Mouse (Mus musculus) kidney, adult 18-20 months (tissue): ENCODE results near the gene Slc7a5.

Experiments used
- DNase-seq: peaks from one replicate; pipeline ENCODE4 v3.0.0; 2021

Gene Slc7a5

GRCm38 (mm10) chr8:121935341-121936294 is 28.1 kb upstream of the Slc7a5 start:
- no peak for DNase-seq

GRCm38 (mm10) chr8:121934923-121935322 is 27.4 kb upstream of the Slc7a5 start:
- DNase-seq, result no peak

DNA sequence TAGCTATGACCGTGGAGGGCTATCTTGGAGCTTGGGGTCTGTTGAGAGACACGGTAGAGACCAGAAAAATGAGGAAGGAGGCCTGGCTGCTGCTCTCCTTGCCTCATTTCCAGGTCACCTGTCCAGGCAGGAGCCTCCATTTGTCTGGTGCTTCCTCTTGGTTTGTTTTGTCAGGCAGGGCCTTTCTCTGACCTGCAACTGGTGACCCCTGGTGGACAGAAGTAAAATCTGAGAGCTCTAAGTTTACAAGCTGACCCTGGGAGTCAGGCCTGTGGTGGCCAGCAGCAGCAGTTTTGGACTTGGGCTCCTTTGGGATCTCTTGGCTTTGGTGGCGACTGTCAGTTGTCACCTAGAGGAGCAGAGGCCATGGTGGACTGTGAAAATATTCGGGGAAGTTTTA is 27.0 kb upstream of the Slc7a5 start:
- peak; percentile 40 for DNase-seq

DNA sequence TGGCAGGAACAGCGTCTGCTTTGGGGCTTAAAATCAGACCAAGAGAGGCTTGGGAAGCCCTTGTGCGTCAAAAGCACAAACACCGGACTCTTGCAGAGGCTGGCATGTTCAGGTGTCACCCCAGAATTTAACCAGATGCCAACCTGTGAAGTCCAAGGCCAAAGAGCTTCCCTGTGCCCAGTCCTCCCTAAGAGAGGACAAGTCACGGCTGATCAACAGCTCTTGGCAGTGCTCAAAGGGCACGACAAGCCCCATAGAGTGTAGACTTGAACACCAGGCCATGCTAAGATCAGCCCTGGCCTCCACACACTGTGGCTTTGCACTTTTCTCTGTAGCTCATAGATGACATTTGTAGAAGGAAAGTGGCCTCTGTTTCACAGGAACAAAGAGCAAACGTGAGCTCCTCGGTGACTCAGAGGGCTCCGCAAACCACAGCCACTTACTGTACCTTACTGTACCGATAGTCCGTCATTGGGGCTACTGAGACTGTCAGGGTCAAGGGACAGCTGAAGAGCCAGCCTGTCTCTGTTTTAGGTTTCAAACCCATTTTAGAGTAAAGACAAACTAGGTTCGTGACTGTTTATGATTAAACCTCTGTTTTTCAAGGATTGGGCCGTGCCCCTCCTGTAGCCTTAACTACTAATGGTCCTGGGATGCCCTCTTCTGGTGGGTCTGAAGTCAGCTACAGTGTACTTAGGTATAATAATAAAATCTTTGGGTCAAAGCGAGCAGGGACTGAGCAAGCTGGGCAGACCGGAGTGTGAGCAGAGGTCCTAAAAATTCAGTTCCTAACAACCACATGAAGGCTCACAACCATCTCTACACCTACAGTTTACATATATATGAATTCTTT is 25.4 kb upstream of the Slc7a5 start:
- no peak for DNase-seq

- no peak for DNase-seq
These were observed 24.7 kb upstream of the Slc7a5 start for GRCm38 (mm10) chr8:121932026-121932667.

- no peak for DNase-seq
These were observed 24.1 kb upstream of the Slc7a5 start for GRCm38 (mm10) chr8:121931571-121931970.

- DNase-seq, result no peak
These were observed 22.6 kb upstream of the Slc7a5 start for GRCm38 (mm10) chr8:121930047-121930446.

DNA sequence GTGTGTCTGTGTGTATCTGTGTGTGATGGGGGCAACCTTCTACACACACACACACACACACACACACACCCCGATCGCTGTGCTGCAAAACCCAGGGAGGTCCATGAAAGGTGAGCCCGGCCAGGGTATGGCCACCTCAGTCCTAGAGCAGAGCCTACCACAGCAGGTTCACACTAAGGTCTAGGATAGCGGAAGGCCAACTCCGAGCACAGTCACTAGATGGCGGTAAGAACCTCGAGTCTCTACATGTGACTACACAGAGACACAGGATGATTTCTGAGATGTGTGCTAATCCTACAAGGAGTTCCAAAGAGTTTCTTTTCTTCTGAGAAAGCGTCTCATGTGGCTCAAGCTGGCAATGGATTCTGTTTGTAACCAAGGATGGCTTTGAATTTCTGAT is 19.8 kb upstream of the Slc7a5 start:
- peak; percentile 60 for DNase-seq

DNA sequence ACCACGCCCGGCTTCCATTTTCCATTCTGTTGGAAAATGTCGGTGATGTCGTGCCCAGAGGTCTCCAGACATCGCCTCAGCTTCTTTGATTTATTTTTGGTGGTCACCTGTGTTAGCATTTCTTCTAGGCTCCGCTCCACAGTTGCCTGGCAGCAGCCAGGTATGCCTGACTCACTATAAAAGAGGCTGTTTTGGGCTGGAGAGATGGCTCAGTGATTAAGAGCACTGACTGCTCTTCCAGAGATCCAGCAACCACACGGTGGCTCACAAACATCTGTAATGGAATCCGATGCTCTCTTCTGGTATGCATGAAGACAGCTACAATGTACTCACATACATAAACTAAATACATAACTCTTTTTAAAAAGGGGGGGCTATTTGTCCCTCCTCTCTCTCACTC is 18.8 kb upstream of the Slc7a5 start:
- DNase-seq, result no peak

- peak; percentile 81 for DNase-seq
These were observed 18.1 kb upstream of the Slc7a5 start for GRCm38 (mm10) chr8:121925624-121926023.

DNA sequence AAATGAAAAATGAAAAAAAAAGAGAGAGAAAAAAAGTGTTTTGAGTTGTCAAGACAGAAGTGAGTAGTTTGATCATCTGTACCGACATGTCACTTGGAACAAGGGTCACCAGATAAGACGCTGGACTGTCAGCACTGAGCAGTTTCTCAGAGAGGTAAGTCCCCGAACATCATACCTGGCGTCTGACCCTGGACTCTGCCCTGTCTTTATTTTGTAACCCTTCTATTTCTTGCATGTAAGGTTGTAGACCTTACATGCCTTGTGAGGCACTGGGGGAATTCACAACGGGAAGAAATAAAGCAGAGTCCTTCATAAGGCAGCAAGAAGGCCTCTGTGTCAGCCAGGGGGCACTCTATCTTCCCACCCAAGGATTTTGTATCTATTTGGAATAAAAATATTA is 17.2 kb upstream of the Slc7a5 start:
- no peak for DNase-seq

DNA sequence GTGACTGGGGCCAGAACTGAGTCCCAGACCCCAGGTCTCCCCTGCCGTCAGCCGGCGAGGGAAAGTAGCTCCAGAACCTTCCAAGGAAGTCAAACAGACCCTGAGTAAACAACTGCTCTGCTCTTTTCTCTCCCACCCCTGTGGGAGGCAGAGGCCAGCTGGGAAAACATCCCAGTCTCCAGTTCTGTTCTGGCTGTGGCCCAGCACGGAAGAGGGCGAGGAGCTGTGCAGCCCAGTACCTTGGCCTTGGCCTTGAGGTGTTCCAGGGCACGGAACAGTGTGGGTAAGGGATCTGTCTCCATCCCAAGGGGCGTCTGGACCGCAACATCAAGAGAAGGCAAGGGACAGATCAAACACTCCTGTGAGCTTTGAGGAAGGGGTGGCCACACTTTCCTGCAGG is 14.6 kb upstream of the Slc7a5 start:
- no peak for DNase-seq

GRCm38 (mm10) chr8:121921582-121921981 is 14.1 kb upstream of the Slc7a5 start:
- no peak for DNase-seq

GRCm38 (mm10) chr8:121919731-121920130 is 12.2 kb upstream of the Slc7a5 start:
- DNase-seq, result no peak

DNA sequence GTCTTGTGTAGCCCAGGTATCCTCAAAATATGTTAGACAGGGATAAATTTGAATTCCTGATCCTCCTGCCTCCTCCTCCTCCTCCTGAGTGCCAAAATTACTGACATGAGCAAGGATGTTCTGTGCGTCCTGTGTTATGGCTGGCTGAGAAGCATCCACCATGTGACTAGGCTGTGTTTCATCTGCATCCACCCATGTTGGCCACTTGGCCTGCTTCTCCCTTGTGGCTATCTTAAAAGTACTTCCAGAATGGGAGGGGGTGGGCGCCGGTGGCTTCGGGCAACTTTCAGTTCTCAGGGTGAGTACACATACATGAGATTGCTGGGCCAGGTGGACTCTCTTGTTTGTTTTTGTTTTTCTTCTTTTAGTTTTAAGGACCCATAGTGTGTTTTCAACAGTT is 11.7 kb upstream of the Slc7a5 start:
- DNase-seq, result no peak

GRCm38 (mm10) chr8:121913378-121913777 is 5.9 kb upstream of the Slc7a5 start:
- no peak for DNase-seq

- no peak for DNase-seq
These were observed 5.3 kb upstream of the Slc7a5 start for GRCm38 (mm10) chr8:121912831-121913230.

DNA sequence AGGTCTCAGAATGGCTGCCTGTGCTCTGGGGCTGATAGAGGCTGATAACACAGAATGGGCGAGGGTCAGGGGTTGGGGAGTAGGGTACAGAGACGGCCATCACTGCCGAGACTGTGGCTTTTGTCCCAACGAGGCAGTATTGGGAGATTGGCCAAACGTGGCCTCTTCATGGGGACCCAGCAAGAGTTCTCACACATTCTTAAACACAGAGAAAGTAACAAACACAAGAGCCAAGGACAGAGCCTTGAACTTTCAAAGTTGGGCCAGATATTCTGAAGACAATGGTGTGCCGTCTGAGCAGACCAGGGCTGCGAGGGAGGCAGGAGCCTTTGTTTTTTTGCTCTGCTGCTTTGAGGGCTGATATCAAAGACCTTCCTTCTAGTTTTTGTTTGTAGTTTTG is 4.5 kb upstream of the Slc7a5 start:
- no peak for DNase-seq

DNA sequence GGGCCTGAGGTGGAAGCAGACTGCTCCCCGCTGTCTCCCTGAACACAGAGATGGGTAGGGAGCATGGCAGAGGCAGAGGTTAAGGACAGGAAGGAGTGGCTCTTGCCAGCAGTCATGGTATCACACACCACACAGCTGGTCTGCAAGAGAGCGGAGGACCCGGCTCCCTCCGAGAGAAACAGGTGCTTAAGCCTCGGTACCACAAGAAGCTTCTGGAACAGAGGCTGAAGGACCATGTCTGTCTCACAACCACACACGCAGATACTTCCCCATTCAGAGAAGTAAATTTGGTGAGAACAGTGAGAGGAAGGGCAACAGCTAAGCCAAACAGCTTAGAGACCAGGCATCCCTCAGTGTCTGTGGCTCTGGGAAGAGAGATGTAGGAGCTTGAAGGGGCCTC is 3.9 kb upstream of the Slc7a5 start:
- DNase-seq, result no peak

DNA sequence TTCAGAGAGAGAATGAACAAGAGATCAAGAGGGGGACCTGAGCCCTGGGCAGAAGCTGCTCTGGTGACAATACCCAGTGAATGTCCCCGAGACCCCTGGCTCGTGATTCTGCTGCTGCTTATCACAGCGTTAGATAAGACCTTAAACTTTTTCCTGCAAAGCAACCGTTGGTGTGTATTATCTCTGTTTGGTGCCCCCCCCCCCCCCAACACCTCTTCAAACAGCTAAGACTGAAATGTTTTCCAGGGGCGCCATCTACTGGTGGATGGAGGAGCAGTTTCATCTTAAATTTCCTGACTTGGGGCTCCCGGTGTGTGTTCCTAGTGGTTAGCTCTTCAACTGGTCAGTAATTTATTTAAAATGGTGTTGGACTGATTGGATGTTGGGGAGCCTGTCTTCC is 2.2 kb upstream of the Slc7a5 start:
- peak; percentile 80 for DNase-seq

GRCm38 (mm10) chr8:121909148-121909541 is 1.7 kb upstream of the Slc7a5 start:
- DNase-seq, result no peak

GRCm38 (mm10) chr8:121908378-121909147 is 1.1 kb upstream of the Slc7a5 start:
- DNase-seq, result no peak
